Mouse (Mus musculus) liver, embryonic 14.5 days (tissue): ENCODE measurements around the gene Gjb4.
A peak's percentile ranks its signal among the peaks of the same experiment; 100 is the strongest.

Experiments used
- CTCF ChIP-seq: IDR thresholded peaks from 2 replicates; pipeline ENCODE4 v1.5.1; 2016; ENCODE audit warnings: antibody characterized with exemption, low read depth, control low read depth
- EP300 ChIP-seq: IDR thresholded peaks from 2 replicates; pipeline ENCODE4 v1.6.1; 2016; ENCODE audit warnings: antibody characterized with exemption, low read depth

GRCm38 (mm10) chr4:127368379-127368973 lies 14.6 kb upstream of the Gjb4 start:
- TF ChIP-seq EP300 = no peak
- peak; percentile 92 for TF ChIP-seq CTCF
